Mouse (Mus musculus): ENCODE results near the gene Pdgfa.

DNA sequence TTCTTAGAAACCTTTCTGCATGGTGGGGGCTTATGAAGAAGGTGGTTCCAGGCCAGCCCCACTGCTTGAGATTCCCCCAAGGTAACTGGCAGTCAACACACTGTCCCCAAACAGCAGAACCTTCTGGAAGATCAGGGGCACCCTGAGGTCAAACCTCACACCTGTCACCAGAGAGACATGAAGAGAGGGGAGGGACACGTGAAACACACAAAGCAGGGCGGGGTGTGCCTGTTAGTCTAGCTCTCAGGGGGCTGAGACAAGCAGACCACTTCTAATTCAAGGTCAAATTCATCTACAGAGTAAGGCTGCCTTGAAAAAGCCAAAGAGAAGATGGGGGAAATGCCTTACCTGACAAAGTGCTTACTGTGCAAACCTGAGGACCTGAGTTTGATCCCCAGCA lies 38.0 kb upstream of the Pdgfa start:
- TF ChIP-seq CTCF (IDR thresholded peaks at IDR 0.05; ENCODE audit: insufficient read depth, low read length) (no peak), POLR2A (IDR thresholded peaks at IDR 0.05; ENCODE audit: borderline replicate concordance, extremely low read depth, low read depth, low read length) (no peak)
